Mouse (Mus musculus): ENCODE results near the gene Chrnb4. TPM values are rescaled to one million over a fixed set of nuclear protein-coding genes. Genes with fewer than 3 reads are reported as not detected.

Chrnb4 gene
- polyA plus RNA-seq (2015; fragmentation: Nextera tagmentation; extraction: Ambion mirVana), result 0.03 TPM in 1 of 2 replicates, not detected in the other

GRCm38 (mm10) chr9:55048211-55048880 is at the start of gene Chrnb4:
Gene Chrnb4 (minus strand): TSS chr9:55048779.
- H3K9me3 ChIP-seq (replicated peaks), result no peaks in the 10 kb centered on the region
- WGBS (ENCODE audit: insufficient replicate concordance), result 1% methylated on average over 23 of the region's 23 CpGs
- peaks cover 23% of the 10 kb centered on the region for H3K27me3 ChIP-seq
- H3K4me1 ChIP-seq (replicated peaks), result peaks cover 6% of the 10 kb centered on the region; the same call in 1 of the 2 replicates
- peak within 1 kb of the TSS; percentile 40 for H3K4me3 ChIP-seq (replicated peaks)
- ATAC-seq (ENCODE audit: low read depth) (0 out of 2 replicates have a peak, but pooled peaks have one; percentile 20), DNase-seq (no peak)
- H3K4me2 ChIP-seq, result peak within 1 kb of the TSS; percentile 62
- H3K9ac ChIP-seq, result no peak within 1 kb of the TSS
- H3K36me3 ChIP-seq, result no peaks in the 10 kb centered on the region
- no peak within 1 kb of the TSS for H3K27ac ChIP-seq

- Histone ChIP-seq H3K36me3 (no peaks in the 10 kb centered on the region), H3K4me2 (no peak overlapping the region)
- 71% methylated on average over 4 of the region's 4 CpGs for WGBS (ENCODE audit: insufficient replicate concordance)
These were observed 48.3 kb upstream of the Chrnb4 start for GRCm38 (mm10) chr9:55096870-55097269.

GRCm38 (mm10) chr9:55096033-55096432 is 47.5 kb upstream of the Chrnb4 start:
- Histone ChIP-seq H3K4me3 (replicated peaks) (no peak overlapping the region), H3K4me1 (replicated peaks) (no peaks in the 10 kb centered on the region), H3K9ac (no peak overlapping the region), H3K4me2 (no peak overlapping the region), H3K9me3 (replicated peaks) (no peaks in the 10 kb centered on the region), H3K27me3 (no peaks in the 10 kb centered on the region), H3K36me3 (no peaks in the 10 kb centered on the region), H3K27ac (no peak overlapping the region)
- WGBS (ENCODE audit: insufficient replicate concordance), result 47% methylated on average over 3 of the region's 3 CpGs
- DNase-seq, result no peak
- ATAC-seq (ENCODE audit: low read depth), result no peak

More at GRCm38 (mm10) chr9:55096870-55097269, 48.3 kb upstream of the Chrnb4 start:
- H3K4me3 ChIP-seq (replicated peaks), result no peak overlapping the region
- no peaks in the 10 kb centered on the region for H3K4me1 ChIP-seq (replicated peaks)
- H3K27ac ChIP-seq, result no peak overlapping the region
- ATAC-seq (ENCODE audit: low read depth) (no peak), DNase-seq (no peak)
- no peaks in the 10 kb centered on the region for H3K27me3 ChIP-seq
- no peak overlapping the region for H3K9ac ChIP-seq
- H3K9me3 ChIP-seq (replicated peaks), result no peaks in the 10 kb centered on the region

- no peak for DNase-seq
- 43% methylated on average over 5 of the region's 5 CpGs for WGBS (ENCODE audit: insufficient replicate concordance)
- Histone ChIP-seq H3K27ac (no peak overlapping the region), H3K4me3 (replicated peaks) (no peak overlapping the region), H3K27me3 (no peaks in the 10 kb centered on the region), H3K4me1 (replicated peaks) (no peaks in the 10 kb centered on the region), H3K9ac (no peak overlapping the region), H3K4me2 (no peak overlapping the region), H3K36me3 (no peaks in the 10 kb centered on the region), H3K9me3 (replicated peaks) (no peaks in the 10 kb centered on the region)
- no peak for ATAC-seq (ENCODE audit: low read depth)
These were observed 41.6 kb upstream of the Chrnb4 start for GRCm38 (mm10) chr9:55090141-55090540.

GRCm38 (mm10) chr9:55089226-55089625 is 40.6 kb upstream of the Chrnb4 start:
- ATAC-seq (ENCODE audit: low read depth), result no peak
- Histone ChIP-seq H3K9me3 (replicated peaks) (no peaks in the 10 kb centered on the region), H3K9ac (no peak overlapping the region), H3K36me3 (no peaks in the 10 kb centered on the region), H3K4me2 (no peak overlapping the region), H3K27ac (no peak overlapping the region), H3K4me1 (replicated peaks) (no peaks in the 10 kb centered on the region), H3K4me3 (replicated peaks) (no peak overlapping the region), H3K27me3 (no peaks in the 10 kb centered on the region)
- no peak for DNase-seq
- 74% methylated on average over 2 of the region's 2 CpGs for WGBS (ENCODE audit: insufficient replicate concordance)

GRCm38 (mm10) chr9:55083154-55083913 is 34.8 kb upstream of the Chrnb4 start:
- Histone ChIP-seq H3K27me3 (no peaks in the 10 kb centered on the region), H3K36me3 (no peaks in the 10 kb centered on the region), H3K4me1 (replicated peaks) (no peaks in the 10 kb centered on the region), H3K9ac (no peak overlapping the region), H3K9me3 (replicated peaks) (no peaks in the 10 kb centered on the region), H3K27ac (no peak overlapping the region), H3K4me2 (no peak overlapping the region), H3K4me3 (replicated peaks) (no peak overlapping the region)
- DNase-seq (no peak), ATAC-seq (ENCODE audit: low read depth) (no peak)
- WGBS (ENCODE audit: insufficient replicate concordance), result 42% methylated on average over 7 of the region's 7 CpGs

GRCm38 (mm10) chr9:55067965-55068265 is 19.3 kb upstream of the Chrnb4 start:
- no peaks in the 10 kb centered on the region for H3K9me3 ChIP-seq (replicated peaks)
- H3K9ac ChIP-seq, result no peak overlapping the region
- H3K27ac ChIP-seq, result no peak overlapping the region
- H3K4me2 ChIP-seq, result no peak overlapping the region
- H3K27me3 ChIP-seq, result no peaks in the 10 kb centered on the region
- WGBS (ENCODE audit: insufficient replicate concordance), result 38% methylated on average over 5 of the region's 5 CpGs
- DNase-seq (no peak), ATAC-seq (ENCODE audit: low read depth) (no peak)
- no peaks in the 10 kb centered on the region for H3K36me3 ChIP-seq
- no peak overlapping the region for H3K4me3 ChIP-seq (replicated peaks)
- H3K4me1 ChIP-seq (replicated peaks), result no peaks in the 10 kb centered on the region

GRCm38 (mm10) chr9:55067260-55067964 is 18.8 kb upstream of the Chrnb4 start:
- ATAC-seq (ENCODE audit: low read depth) (no peak), DNase-seq (no peak)
- Histone ChIP-seq H3K9me3 (replicated peaks) (no peaks in the 10 kb centered on the region), H3K9ac (no peak overlapping the region), H3K36me3 (no peaks in the 10 kb centered on the region), H3K4me2 (no peak overlapping the region), H3K4me1 (replicated peaks) (no peaks in the 10 kb centered on the region), H3K4me3 (replicated peaks) (no peak overlapping the region), H3K27ac (no peak overlapping the region), H3K27me3 (no peaks in the 10 kb centered on the region)
- 52% methylated on average over 8 of the region's 8 CpGs for WGBS (ENCODE audit: insufficient replicate concordance)

- 63% methylated on average over 9 of the region's 9 CpGs for WGBS (ENCODE audit: insufficient replicate concordance)
- no peak overlapping the region for H3K9ac ChIP-seq
- H3K4me3 ChIP-seq (replicated peaks), result no peak overlapping the region
These were observed 16.7 kb upstream of the Chrnb4 start for GRCm38 (mm10) chr9:55065241-55065640.

GRCm38 (mm10) chr9:55058067-55058466 is 9.5 kb upstream of the Chrnb4 start:
- Histone ChIP-seq H3K4me2 (no peak overlapping the region), H3K4me3 (replicated peaks) (no peak overlapping the region), H3K4me1 (replicated peaks) (no peaks in the 10 kb centered on the region), H3K27ac (no peak overlapping the region), H3K27me3 (no peaks in the 10 kb centered on the region), H3K36me3 (no peaks in the 10 kb centered on the region), H3K9me3 (replicated peaks) (no peaks in the 10 kb centered on the region), H3K9ac (no peak overlapping the region)
- ATAC-seq (ENCODE audit: low read depth) (no peak), DNase-seq (no peak)
- WGBS (ENCODE audit: insufficient replicate concordance), result 73% methylated on average over 4 of the region's 4 CpGs

More at GRCm38 (mm10) chr9:55065241-55065640, 16.7 kb upstream of the Chrnb4 start:
- Histone ChIP-seq H3K4me1 (replicated peaks) (no peaks in the 10 kb centered on the region), H3K36me3 (no peaks in the 10 kb centered on the region), H3K27me3 (no peaks in the 10 kb centered on the region), H3K9me3 (replicated peaks) (no peaks in the 10 kb centered on the region), H3K27ac (no peak overlapping the region), H3K4me2 (no peak overlapping the region)
- ATAC-seq (ENCODE audit: low read depth), result no peak
- DNase-seq, result no peak

- H3K9me3 ChIP-seq (replicated peaks), result no peaks in the 10 kb centered on the region
- H3K27me3 ChIP-seq, result no peaks in the 10 kb centered on the region
- DNase-seq, result no peak
- no peak overlapping the region for H3K4me3 ChIP-seq (replicated peaks)
- H3K4me2 ChIP-seq, result no peak overlapping the region
- 63% methylated on average over 2 of the region's 2 CpGs for WGBS (ENCODE audit: insufficient replicate concordance)
- no peak overlapping the region for H3K27ac ChIP-seq
- no peak for ATAC-seq (ENCODE audit: low read depth)
- H3K9ac ChIP-seq, result no peak overlapping the region
- no peaks in the 10 kb centered on the region for H3K4me1 ChIP-seq (replicated peaks)
- H3K36me3 ChIP-seq, result no peaks in the 10 kb centered on the region
These were observed 6.9 kb upstream of the Chrnb4 start for GRCm38 (mm10) chr9:55055386-55055930.
